Mouse (Mus musculus) cerebellum, postnatal 10 days (tissue): ENCODE data around the gene Mn1.
A peak's percentile ranks its signal among the peaks of the same experiment; 100 is the strongest.

Experiments used
- DNase-seq, 2 experiments: peaks; one replicate each; pipeline ENCODE4 v3.0.0; 2021; ENCODE audit warnings: mixed read lengths in 2 of 2

Gene Mn1

DNA sequence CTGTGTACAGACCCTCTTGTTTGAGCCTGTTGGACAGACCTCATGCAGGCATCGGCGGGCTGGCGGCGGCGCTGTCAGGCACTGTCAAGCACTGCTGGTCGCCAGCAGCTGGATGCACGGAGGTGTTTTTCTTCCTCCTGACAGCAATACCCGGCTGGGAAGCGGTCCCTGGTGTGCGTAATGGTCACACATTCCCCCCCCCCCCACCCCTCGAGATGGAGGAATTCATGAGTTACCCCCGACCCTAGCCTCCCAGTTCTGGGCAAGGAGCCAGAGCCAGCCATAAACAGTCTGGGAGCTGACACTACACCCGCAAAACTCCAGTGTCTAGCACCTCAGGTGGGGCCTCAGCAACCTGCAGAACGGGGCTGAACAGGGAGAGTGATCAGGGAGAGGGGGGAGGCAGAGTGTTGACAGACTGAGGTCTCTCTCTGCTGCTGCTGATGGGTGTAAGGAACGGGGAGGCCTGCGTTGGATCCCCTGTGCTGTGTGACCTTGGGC lies 17.2 kb downstream of the Mn1 start:
- peak in 1 of 2 experiments; percentile 24 for DNase-seq

DNA sequence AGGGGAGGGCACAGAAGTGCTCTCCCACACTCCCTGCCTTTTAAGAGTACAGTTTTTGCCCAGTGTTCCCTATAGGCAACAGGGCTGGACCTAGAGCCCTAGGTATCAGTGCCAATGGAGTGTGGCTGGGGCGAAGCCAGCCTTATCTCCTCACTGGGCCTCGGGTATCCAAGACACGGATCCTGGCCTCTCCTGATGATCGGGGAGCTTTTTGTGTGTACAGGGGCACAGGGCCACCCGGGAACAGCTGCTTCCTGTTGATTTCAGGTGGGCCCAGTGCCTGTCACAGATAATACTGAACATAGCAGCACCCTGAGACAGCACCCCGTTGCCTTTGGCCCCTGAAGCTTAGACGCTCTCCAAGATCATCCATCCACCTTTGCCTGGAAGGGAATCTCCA lies 19.1 kb downstream of the Mn1 start:
- DNase-seq = no peak

DNA sequence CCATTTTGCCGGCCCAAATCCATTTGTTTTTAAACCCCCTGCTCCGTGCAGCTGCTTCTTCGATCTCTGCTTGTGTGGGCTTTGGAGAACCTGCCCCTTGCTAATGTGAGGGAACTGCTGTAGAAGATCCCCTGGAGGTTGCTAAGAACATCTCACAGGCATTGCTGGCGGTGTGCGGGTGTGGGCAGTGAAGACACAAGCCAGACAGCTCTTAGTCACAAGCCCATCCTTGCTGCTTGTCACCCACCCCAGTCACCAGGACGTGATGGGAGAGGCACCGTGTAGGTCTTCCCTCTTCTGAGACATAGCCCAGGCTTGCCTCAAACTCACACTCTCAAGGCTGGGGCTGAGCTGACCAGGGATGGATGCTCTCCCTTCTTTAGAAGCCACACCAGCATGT lies 20.0 kb downstream of the Mn1 start:
- no peak for DNase-seq

DNA sequence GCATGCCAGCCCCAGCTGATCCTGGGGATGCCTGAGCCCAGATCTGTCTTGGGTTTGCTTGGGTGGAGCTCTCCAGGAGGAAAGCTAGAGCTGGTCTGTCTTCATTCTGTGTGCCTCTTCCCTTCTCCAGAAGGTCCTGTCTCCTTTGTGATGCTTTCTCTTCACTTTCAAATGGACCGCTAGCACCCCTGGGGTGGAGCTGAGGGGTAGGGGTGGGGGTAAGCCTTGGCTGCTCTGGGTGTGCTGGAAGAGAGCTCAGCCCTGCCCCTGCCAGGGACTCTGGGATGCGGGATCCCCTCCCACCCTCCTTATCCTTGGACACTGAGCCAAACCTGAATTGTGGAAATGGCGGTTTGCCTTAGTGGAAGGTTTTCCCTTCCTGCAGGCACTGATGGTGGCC lies 21.2 kb downstream of the Mn1 start:
- no peak for DNase-seq

DNA sequence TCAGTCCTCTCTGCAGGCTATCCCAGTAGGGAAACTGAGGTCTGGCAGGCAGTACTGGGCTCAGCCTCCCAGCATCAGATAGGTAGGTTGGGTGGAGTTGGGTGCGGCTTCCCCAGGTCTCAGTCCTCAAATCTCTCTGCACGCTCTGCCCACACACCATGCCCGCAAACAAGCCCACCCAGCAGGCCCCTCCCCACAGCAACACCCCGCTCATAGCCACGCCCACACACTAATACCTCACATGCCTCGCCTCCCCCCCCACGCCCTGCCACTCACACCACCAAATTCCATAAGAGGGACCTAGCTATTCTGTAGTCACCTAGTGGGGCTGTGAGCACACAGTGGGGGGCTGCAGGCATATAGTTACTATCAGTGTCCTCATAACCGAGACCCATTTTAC lies 21.7 kb downstream of the Mn1 start:
- no peak for DNase-seq

DNA sequence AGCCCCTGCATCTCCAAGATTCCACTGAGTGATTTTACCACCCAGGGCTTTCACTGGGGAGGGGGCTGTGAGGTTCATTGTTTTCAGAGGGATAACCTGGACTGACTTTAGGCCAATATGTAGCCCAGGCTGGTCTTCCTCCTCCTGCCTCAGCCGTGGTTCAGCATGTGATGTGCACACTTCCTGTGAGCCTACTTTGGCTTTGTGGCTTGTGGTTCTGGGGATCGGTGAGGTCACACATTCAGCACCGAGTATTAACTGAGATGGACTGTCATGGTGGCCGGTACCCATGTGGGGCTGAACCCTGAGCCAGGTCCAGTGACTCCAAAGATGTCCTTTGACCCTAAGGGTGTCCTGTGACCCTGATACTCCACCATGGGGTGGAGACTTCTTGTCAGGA lies 23.1 kb downstream of the Mn1 start:
- DNase-seq = no peak

DNA sequence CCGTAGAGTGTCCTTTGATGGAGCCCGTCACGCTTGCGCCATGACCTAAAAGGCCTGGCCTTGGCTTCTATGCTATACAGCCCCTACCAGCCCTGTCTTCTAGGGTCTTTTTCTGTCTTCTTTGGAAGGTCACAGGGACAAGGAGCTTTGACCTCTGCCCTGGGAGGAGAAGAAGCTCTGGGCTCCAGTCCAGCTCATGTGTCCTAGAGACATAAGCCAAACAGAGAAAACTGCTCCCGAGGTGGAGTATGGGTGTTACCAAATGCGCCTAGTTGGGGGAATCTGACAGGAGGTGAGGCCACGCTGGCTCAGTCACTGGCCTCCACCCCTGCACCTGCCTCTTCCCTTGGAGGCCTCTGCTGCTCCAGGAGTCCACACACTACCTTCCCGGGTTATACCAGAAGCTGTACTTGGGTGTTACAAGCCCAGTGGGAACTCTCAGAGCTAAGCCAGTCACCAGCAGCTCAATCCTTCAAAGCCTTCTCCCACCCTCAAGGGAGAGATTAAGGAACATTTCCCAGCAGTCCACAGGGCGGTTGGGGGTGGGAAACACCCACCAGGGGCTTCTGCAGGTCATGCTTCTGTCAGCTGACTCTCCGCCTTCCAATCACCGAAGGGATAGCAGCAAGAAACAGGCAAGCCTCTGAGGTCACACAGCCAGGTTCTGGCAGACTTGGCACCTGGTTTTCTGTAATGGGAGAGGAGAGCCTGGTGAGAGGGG lies 25.1 kb downstream of the Mn1 start:
- no peak for DNase-seq

DNA sequence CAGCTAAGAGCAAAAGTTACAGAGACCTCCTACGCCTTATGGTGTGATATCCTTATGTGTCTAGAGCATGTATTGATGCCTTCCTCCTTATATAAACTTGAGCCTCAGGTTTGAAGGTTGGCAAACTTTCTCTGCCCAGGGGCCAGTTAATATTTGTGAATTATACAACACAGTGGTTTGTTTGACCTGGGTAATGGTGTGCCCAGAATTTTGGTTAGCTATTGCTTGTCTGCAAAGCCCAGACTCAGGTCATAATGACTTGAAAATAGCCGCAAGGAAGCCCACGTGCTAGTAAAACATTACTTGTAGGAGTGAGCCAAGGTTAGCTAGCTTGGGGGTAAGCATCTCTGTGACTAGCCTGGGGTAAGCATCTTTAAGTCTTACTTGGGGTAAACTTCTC lies 26.5 kb downstream of the Mn1 start:
- no peak for DNase-seq

DNA sequence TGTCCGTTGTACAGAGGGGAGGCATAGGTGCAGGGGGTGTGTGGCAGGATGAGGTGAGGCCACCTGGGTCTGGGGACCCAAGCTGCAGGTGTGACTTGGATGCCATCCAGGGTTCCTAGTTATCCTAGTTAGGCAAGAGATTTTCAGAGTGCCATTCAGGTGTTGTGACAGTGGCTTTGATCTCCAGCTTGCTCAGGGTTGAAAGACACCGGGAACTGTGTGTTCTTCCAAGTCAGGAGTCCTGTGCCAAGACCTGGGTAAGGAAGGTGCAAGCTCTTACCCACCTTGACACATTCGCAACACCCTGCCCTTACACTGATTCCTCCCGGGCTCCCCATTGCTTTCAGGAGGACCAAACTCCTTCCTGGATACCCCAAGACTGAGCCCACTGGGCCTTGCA lies 27.2 kb downstream of the Mn1 start:
- DNase-seq = no peak

DNA sequence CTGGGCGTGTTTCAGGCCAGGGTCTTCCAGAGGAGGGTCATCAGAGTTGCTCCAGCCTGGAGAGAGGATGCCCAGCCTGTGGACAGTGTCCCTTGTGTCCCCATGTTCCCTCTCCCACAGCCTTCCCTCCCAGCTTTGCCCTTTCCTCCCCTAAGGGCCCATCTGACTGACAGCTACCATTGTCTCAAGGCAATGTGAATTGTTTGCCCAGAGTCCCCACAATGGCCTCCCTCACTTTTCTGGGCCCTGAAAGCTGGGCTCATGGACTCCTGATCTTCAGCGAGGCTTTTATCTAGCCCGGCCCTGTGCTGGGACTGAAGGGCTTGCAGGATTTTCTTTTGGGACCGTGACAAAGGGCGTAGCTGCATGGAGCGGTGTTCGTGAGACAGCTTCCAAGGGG lies 29.5 kb downstream of the Mn1 start:
- no peak for DNase-seq

DNA sequence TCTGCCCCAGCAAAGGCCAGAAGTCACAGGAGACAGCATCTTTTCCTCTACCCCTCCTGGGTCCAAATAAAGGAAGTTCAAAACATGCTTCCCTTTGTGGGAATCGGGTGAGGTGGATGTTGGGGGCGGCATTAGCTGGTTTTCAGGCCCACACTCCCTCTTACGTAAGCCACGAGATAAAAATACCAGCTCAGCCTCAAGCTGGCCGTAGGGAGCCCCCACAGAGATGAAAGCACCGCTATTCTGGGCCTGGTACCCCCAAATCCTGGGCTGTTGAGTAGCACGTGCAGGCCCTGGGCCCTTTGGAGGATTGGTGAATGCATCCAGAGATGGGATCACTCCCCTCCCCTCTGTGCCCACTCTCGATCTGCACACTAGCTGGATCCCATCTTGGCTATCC lies 32.5 kb downstream of the Mn1 start:
- no peak for DNase-seq

DNA sequence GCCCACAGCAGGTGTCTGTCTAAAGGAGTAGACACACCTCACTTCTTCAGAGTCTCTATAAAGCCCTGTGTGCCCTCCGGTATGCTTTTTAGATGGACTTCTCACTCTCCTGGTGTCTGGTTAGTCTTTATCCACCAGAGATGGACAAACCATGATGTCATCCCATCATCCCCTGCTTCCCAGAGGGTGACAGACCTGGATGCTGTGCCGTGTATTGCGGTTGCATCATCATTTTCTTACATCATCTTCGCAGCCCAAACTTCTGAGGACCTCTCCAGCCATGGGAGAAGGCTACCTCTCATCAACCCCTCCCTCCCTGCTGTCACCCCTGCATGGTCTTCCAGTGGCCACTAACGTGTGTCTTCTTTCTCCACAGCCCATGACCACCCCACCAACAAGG lies 37.1 kb downstream of the Mn1 start:
- no peak for DNase-seq

DNA sequence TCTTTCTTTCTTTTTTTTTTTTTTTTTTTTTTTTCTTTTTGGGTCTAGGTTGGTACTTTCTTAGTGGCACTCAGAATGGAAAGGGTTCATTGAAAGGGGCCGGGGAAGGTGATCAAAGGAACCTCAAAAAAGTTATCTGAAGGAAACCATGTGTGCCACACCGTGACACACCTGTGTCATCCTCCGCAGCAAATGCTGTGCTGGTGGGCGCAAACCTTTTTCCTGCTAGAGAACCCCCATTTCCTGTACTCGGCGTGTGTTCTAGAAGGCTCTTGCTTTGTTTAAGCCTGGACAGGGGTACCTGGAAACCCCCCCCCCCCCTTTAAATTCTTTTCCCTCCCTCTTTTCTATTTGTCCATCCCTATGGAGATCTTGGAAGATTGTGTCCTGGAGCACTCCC lies 37.7 kb downstream of the Mn1 start:
- no peak for DNase-seq

DNA sequence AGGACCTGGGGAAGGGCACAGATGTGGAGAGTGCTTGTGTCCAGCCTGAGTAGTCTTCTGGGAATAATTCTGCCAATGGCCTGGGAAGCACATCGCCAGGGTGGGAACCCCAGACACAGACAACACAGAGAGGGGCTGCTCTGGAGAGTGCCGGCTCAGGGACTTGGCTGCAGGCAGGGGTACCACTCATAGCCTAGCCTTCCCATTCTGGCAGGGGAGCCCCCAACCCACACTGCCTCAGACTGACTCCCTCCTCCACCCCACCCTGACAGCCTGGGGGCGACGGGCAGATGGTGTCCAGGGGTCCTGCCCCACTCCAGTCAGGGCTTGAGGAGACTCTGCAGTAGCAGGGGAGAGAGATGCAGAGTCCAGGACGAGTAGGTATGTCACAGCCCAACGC lies 41.5 kb downstream of the Mn1 start:
- no peak for DNase-seq

DNA sequence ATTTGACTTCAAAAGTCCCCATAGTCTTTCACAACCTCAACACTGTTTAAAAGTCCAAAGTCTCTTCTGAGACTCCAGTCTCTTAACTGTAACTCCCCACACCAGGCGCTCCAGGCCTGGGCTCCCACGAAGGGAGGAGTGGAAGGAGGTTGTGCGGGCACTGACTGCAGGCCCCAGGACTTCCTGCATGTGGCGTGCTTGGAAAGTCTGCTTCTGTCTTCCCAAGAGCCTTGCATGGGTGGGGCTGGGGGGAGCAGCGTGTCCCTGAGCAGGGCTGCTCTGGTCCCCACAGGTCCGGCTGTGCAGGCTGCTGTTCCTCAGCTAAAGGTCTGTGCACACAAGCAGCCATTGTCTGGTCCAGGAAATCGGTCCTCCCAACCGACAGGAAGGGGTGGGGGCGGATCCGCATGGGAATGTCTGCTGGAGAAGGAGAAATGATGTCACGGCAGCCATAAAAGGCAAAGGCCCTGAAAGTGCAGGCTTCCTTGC lies 48.7 kb downstream of the Mn1 start:
- peak in 1 of 2 experiments; percentile 25 for DNase-seq

DNA sequence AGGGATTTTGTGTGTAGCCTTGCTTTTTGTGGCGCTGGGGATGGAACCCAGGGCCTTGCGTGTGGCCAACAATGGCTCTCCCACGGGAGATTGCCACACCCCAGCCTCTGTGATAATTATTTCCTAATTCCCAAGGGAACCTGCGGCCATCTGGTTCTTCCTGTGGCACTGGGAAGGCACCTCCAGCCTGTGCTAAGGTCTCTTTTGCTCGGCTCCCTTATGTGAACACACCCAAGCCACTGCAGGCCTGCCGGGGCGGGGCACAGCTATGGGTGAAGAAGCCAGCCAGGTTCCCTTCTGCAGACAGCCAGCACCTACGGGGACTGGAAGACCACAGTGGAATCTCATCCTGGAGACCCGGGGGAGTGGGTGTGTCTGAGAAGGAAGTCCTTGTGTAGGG lies 49.3 kb downstream of the Mn1 start:
- DNase-seq = no peak

DNA sequence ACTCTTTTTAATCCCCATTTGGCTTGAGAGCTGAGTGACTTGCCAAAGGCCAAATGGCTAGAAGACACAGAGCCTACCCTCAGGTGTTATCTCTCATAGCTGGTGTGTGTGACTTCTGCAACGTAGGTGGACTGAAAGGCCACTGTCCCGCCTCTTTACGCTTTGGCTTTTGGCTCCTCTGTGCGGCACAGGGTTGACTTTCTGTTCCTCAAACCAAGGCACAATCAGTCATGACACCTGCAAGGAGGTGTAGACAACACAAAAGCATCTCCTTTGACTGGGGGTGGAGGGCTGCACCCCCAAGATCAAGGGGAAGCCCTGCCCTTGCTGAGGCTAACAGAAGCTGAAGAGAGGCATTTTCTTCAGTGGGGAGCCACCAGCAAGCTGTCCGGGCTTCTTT lies 50.5 kb downstream of the Mn1 start:
- no peak for DNase-seq

DNA sequence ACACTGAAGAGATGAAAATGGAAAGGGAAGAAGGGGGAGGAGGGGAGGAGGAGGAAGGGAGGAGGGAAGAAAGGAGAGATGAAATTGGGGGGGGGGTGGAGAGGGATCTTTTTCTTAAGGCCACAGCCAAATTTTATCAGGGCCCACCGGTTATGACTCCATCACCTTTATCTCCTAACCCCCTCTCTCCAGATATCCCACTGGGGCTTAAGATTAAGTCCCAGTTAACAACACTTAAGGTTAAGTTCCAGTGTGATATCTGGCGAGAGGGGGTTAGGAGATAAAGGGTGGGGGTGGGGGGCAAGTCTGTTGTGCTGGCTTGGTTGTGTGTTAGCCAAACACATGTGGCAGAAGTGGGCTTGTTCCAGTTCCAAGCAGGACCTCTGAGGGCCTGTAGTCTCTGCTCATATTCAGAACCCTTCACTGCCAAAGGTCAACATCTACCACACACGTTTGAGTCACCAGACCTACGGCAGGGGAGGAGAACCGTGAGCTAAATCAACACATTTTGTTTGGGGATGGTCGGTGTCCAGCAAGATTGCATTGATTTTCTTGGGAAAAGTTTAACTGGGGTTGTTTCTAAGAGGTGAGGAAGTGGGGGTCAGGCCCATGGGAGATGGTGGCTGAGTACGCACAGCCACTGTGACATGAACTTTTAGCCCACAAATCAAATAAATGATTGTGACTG lies 52.2 kb downstream of the Mn1 start:
- DNase-seq = no peak

DNA sequence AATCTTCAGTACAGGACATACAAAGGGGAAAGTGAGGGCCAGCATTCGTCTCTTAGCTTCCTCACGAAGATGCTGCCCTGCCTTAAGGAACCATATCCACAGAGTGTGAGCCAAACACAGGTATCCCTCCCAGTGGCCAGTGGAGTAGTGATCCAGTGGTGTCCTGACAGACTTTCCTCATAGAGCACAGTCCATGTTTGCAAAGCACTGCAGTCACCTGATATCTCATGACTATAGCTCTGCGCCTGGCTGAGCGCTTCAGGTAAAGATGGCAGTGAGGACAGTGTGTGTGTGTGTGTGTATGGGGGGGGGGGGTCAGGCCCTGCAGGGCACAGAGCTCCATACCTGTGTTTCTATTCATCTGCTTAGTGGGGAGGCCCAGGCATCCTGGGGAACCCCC lies 53.7 kb downstream of the Mn1 start:
- DNase-seq = no peak

DNA sequence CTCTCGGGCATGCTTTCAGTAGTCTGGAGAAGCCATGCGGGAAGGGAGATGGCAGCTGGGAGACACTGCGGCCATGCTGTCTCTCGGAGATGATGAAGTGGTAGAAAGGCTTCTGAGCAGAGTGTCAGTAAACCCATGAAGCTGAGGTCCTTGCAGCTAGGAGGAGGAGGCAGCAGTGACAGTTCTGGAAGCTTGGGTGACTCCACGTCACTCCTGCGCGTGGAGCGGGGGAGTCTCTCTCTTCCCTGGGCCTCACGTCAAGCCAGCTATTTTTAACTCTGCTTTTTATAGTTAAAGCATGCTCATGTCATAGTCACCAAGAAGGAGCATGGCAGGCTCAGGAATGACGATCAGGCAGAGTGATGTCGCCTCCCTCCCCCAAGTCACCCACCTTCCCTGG lies 56.3 kb downstream of the Mn1 start:
- no peak for DNase-seq

DNA sequence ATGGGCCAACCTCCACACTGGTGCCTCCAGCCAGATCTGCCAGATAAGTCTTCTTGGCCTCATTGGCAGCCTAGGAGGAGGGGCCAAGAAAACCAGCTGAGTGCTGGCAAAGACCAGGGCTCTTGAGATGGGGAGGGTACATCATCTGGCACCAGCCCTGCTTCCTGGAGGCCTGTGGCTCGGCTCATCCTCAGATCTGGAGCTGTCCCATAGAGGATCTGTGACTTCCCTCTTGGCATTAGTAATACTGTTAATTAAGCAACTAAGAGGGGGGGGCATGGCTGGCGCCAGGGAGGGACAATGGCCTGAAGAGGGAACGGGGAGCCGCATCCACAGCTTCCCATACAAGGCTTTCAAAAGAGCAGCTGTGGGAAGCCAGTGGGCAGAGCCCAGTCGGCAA lies 58.6 kb downstream of the Mn1 start:
- DNase-seq = peak; percentile 79 to 91

DNA sequence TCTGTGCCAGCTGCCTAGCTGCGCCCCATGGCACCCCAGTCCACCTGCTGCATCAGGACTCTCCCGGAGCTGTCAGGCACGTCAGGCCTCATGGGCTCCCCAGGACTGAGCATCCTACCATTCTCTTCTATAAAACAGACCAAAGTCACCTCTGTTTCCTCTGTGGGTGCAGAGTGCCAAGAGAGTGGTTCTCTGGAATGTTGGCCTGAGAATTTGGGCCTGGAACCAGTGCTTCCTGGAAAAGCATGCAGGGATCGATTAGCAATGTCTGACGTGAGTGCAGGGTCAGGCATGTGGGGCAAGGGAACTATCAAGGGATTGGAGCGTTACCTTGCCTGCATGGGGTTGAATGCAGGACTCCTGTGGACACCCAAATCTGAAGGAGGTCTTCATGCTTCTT lies 59.0 kb downstream of the Mn1 start:
- DNase-seq = no peak

DNA sequence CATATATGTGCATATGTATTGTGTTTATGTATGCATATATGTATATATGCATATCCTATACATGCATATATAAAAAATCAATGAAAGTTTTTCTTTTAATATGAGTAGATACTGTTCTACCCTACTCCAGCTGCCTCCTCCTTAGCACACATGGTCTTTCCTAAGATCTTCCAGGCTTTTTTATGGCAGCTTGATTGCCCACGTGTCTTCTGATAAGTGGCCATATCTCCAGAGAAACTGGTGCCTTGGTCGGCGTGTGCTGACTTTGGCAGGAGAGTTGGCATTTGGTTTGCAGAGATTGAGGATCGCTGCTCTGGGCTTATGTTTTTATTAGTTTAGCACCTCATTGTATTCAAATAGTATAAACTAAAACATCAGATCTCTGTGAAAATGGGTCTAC lies 68.7 kb downstream of the Mn1 start:
- DNase-seq = no peak

DNA sequence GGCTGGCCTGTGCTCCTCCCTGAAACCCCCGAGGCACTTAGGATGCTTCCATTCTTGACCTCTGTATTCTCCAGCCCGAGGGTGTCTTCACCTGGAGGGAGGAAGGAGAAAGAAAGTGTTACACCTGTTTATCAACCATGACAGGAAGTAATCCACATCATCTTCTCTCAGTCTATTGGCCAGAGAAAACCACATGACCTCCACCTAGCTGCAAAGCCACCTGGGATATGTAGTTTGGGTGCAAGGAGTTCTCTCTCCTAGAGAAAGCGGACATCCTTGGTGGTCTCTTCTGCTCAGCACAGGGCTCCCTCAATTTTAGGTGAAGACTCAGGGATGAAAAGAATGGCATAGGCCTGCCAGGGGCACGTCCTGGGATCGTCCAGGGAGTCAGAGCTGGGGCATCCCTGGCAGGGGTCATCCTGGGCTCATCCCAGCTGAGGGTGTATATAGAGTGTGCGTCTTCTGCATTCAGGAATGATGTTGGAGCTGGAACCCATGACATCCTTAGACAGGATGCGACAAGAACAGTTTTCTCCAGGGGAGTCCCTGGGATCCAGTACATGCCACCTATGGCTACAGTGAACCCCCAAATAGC lies 72.0 kb downstream of the Mn1 start:
- DNase-seq = peak; percentile 49 to 58
